Mouse (Mus musculus): ENCODE measurements around the gene Pcif1. TPM values are rescaled to one million over a fixed set of nuclear protein-coding genes. Genes with fewer than 3 reads are reported as not detected.

Pcif1 gene
- polyA plus RNA-seq, 1 experiment = 37.2 TPM

DNA sequence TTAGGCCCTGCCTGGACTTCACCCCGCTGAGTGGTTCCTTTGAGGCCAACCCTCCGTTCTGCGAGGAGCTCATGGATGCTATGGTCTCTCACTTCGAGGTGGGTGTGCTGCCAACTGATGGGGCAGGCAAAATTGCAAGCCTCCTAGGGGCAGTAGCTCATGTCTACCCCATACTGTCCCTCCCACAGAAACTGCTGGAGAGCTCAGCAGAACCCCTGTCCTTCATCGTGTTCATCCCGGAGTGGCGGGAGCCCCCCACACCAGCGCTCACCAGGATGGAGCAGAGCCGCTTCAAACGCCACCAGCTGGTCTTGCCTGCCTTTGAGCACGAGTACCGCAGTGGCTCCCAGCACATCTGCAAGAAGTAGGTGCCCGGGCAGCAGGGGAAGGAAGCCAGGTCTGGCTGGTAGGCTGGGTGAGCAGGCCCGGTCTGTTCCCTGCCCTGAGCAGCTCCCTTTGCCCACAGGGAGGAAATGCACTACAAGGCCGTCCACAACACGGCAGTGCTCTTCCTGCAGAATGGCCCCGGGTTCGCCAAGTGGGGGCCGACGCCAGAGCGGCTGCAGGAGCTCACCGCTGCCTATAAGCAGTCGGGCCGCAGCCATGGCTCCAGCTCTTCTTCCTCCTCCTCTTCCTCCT is 11.4 kb downstream of the Pcif1 start:
- Histone ChIP-seq H3K36me3 (ENCODE audit: control insufficient read depth, insufficient read depth, low read length) (peaks cover 7% of the 10 kb centered on the region), H3K27ac (ENCODE audit: insufficient read depth, low read depth, low read length) (no peak overlapping the region), H3K4me1 (ENCODE audit: control insufficient read depth, insufficient read depth, low read length) (no peaks in the 10 kb centered on the region), H3K27me3 (replicated peaks; ENCODE audit: control insufficient read depth, insufficient read depth, low read length) (no peaks in the 10 kb centered on the region), H3K4me3 (ENCODE audit: insufficient read depth, low read depth, low read length) (no peak overlapping the region)
- no peak for TF ChIP-seq POLR2A (IDR thresholded peaks at IDR 0.05; ENCODE audit: low read depth, low read length)
- no peak for TF ChIP-seq CTCF (conservative IDR thresholded peaks at IDR 0.05; ENCODE audit: insufficient read depth, insufficient read length, low read depth, low read length)
- no peak for DNase-seq
- WGBS = 90% methylated on average over 24 of the region's 24 CpGs

DNA sequence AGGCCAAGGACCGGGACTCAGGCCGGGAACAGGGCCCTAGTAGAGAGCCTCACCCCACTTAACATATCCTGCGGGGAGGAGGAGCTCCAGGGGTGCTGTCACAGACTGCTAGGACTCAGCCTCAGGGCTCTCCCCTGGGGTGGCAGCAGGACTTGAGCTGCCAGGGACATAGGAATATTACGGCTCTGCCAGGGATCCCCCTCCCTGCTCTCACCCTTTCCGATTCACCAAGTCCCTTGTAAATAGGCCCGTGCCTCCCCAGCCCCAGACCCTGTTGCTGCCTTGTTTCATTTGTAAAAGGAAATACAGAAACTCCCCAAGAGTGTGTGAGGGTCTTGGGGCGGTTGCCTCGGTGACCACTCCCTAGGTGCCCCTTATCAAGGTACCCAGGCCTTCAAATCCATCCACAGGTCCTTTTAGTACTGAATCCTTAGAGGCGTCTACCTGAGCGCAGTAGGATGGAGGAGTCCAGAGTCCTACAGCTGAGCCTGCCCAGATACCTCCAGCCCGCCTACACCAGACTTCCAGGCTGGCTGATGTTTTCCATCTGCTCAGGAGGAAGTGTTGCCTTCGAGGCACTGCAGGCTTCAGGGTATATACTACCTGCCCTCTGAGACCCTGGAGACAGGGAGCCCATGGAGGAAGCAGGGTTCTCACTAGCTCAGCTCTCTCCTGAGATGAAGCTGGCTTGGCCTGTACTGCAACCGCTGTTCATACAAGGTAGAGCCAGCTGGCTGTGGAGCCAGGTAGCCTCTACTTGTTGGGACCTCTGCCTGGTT is 12.1 kb downstream of the Pcif1 start:
- TF ChIP-seq POLR2A (IDR thresholded peaks at IDR 0.05; ENCODE audit: low read depth, low read length) (no peak), CTCF (conservative IDR thresholded peaks at IDR 0.05; ENCODE audit: insufficient read depth, insufficient read length, low read depth, low read length) (no peak)
- DNase-seq = no peak
- WGBS = 78% methylated on average over 13 of the region's 13 CpGs
- Histone ChIP-seq H3K27me3 (replicated peaks; ENCODE audit: control insufficient read depth, insufficient read depth, low read length) (no peaks in the 10 kb centered on the region), H3K4me1 (ENCODE audit: control insufficient read depth, insufficient read depth, low read length) (no peaks in the 10 kb centered on the region), H3K36me3 (ENCODE audit: control insufficient read depth, insufficient read depth, low read length) (peaks cover 7% of the 10 kb centered on the region), H3K4me3 (ENCODE audit: insufficient read depth, low read depth, low read length) (no peak overlapping the region), H3K27ac (ENCODE audit: insufficient read depth, low read depth, low read length) (no peak overlapping the region)

DNA sequence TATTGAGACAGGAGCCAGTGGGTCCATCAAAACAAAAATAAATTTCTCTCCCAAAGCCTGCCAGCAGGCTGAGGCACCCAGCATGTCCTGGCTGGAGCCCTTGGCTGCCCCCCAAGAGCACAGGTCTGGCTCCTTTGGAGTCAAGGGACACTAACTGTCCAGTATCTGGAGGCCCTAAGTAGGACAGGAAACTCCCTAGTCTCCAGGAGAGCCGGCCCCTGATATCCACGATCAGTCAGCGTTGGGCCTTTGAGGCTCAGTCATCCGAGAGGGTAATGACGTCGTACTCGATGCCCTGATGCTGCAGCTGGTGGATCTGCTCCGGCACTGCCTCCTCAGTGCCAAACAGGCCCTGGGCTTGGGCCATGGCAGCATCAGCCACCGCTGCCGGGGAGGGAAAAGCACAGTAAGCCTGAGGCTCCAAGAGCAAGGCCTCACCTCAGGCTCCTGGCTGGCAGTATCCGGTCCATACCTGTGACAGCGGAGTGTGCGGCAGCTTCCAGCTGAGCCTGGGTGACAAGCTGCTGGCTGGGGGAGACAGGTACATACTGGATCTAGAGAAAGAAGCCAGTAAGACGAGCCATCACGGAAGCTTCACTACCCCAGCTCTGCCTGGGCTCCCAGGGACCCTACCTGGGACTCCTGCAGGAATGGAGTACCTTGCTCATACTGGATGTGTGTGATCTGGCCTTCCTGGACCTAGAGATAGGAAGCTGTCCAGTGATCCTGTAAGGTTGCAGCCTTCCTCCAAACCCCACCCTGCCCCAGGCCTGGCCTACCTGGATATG is 13.0 kb downstream of the Pcif1 start:
- no peaks in the 10 kb centered on the region for H3K27me3 ChIP-seq (replicated peaks; ENCODE audit: control insufficient read depth, insufficient read depth, low read length)
- peaks cover 7% of the 10 kb centered on the region for H3K36me3 ChIP-seq (ENCODE audit: control insufficient read depth, insufficient read depth, low read length)
- no peak for DNase-seq
- TF ChIP-seq CTCF (conservative IDR thresholded peaks at IDR 0.05; ENCODE audit: insufficient read depth, insufficient read length, low read depth, low read length) (no peak), POLR2A (IDR thresholded peaks at IDR 0.05; ENCODE audit: low read depth, low read length) (no peak)
- no peak overlapping the region for H3K4me3 ChIP-seq (ENCODE audit: insufficient read depth, low read depth, low read length)
- H3K4me1 ChIP-seq (ENCODE audit: control insufficient read depth, insufficient read depth, low read length) = no peaks in the 10 kb centered on the region
- H3K27ac ChIP-seq (ENCODE audit: insufficient read depth, low read depth, low read length) = no peak overlapping the region
- 64% methylated on average over 15 of the region's 15 CpGs for WGBS

DNA sequence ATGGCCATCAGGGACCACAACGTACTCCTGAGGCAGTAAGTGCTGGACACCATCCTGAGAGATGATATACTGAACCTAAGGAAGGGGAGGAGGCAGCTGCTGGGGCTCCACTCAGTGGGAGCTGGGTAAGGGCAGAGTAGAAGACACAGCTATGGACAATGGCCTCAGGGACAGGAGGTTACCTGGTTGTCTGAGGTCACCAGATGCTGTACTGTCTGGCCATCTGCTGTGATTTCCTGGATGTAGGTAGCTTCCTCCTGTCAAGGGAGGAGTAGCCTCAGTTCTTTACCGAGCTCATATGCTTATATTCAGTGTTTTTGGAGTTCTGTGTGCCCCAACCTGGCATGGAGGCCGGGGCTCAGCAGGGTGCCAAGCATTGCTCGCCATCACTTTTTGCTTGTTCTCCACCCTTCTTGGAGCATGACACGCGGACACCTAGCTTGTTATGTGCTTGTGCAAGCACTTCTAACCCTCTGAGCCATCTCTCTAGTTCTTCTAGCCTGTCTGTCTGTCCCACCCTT is 13.7 kb downstream of the Pcif1 start:
- DNase-seq = no peak
- 88% methylated on average over 6 of the region's 6 CpGs for WGBS
- Histone ChIP-seq H3K4me1 (ENCODE audit: control insufficient read depth, insufficient read depth, low read length) (no peaks in the 10 kb centered on the region), H3K36me3 (ENCODE audit: control insufficient read depth, insufficient read depth, low read length) (peaks cover 10% of the 10 kb centered on the region), H3K27ac (ENCODE audit: insufficient read depth, low read depth, low read length) (no peak overlapping the region), H3K4me3 (ENCODE audit: insufficient read depth, low read depth, low read length) (no peak overlapping the region), H3K27me3 (replicated peaks; ENCODE audit: control insufficient read depth, insufficient read depth, low read length) (no peaks in the 10 kb centered on the region)
- TF ChIP-seq POLR2A (IDR thresholded peaks at IDR 0.05; ENCODE audit: low read depth, low read length) = no peak
- TF ChIP-seq CTCF (conservative IDR thresholded peaks at IDR 0.05; ENCODE audit: insufficient read depth, insufficient read length, low read depth, low read length) = no peak

DNA sequence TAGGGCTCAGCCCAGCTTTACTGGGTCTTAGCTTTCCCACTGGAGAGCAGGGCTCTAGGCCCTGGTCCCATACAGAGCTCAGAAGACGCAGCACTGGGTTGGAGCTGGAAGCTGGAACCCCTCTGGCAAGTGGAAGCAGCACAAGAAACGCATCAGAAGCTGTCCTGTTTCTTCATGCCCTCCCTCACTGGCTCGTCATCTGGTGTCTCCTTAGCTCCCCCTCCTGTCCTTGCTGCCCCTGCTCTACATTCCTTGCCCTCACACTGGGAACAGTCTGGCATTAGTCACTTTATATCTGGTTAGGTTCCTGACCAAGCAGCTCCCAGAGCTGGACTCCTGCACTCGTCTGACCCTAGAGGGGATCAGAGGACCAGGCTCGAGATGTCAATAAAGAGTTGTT is 14.9 kb downstream of the Pcif1 start:
- DNase-seq = no peak
- WGBS = 64% methylated on average over 5 of the region's 5 CpGs

DNA sequence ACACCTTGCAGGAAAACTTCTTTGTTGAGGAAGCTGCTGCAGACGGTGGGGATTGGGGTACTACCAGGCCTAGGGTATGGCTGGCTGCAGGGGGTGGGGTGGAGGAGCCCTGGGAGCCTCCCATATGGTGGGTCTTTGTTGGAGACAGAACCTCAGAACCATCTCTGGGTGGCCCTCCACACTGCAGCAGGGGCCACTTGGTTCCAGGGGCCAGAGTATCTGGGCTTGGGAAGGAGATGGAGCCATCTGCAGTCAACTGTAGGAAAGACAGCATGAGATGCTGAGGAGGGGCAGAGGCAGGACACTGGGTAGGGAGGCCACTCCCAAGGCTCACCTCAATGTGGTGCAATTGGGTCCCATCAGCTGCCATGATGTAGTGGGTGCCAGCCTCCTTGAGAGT is 15.5 kb downstream of the Pcif1 start:
- DNase-seq = no peak
- no peaks in the 10 kb centered on the region for H3K4me1 ChIP-seq (ENCODE audit: control insufficient read depth, insufficient read depth, low read length)
- peaks cover 5% of the 10 kb centered on the region for H3K36me3 ChIP-seq (ENCODE audit: control insufficient read depth, insufficient read depth, low read length)
- H3K27ac ChIP-seq (ENCODE audit: insufficient read depth, low read depth, low read length) = no peak overlapping the region
- no peak overlapping the region for H3K4me3 ChIP-seq (ENCODE audit: insufficient read depth, low read depth, low read length)
- 71% methylated on average over 1 of the region's 1 CpGs for WGBS
- H3K27me3 ChIP-seq (replicated peaks; ENCODE audit: control insufficient read depth, insufficient read depth, low read length) = no peaks in the 10 kb centered on the region
- no peak for TF ChIP-seq POLR2A (IDR thresholded peaks at IDR 0.05; ENCODE audit: low read depth, low read length)
- 0 out of 2 replicates have a peak, but pooled peaks have one; percentile 5 for TF ChIP-seq CTCF (conservative IDR thresholded peaks at IDR 0.05; ENCODE audit: insufficient read depth, insufficient read length, low read depth, low read length)

More for the DNA sequence above, 14.9 kb downstream of the Pcif1 start:
- H3K36me3 ChIP-seq (ENCODE audit: control insufficient read depth, insufficient read depth, low read length) = peaks cover 7% of the 10 kb centered on the region
- H3K4me1 ChIP-seq (ENCODE audit: control insufficient read depth, insufficient read depth, low read length) = no peaks in the 10 kb centered on the region
- TF ChIP-seq POLR2A (IDR thresholded peaks at IDR 0.05; ENCODE audit: low read depth, low read length) = no peak
- TF ChIP-seq CTCF (conservative IDR thresholded peaks at IDR 0.05; ENCODE audit: insufficient read depth, insufficient read length, low read depth, low read length) = 0 out of 2 replicates have a peak, but pooled peaks have one; percentile 1
- no peak overlapping the region for H3K4me3 ChIP-seq (ENCODE audit: insufficient read depth, low read depth, low read length)
- H3K27me3 ChIP-seq (replicated peaks; ENCODE audit: control insufficient read depth, insufficient read depth, low read length) = no peaks in the 10 kb centered on the region
- no peak overlapping the region for H3K27ac ChIP-seq (ENCODE audit: insufficient read depth, low read depth, low read length)

Data from kidney, adult 2 months (tissue).